Mouse (Mus musculus) brown adipose tissue, adult 24 weeks (tissue): ENCODE measurements around the gene Gzmb. TPM values are rescaled to one million over a fixed set of nuclear protein-coding genes. Genes with fewer than 3 reads are reported as not detected.
"Not testable (repeated sequence)": the region's sequence is repeated elsewhere in the genome, so short reads cannot be mapped to it uniquely, and the experiment has no call there.

Experiments
- H3K27ac ChIP-seq: fragments of 200-500 bp; replicated peaks from 2 replicates; pipeline ENCODE4 v1.5.1; 2012; ENCODE audit warnings: low read depth, mild to moderate bottlenecking, low read length
- H3K4me1 ChIP-seq: fragments of 200-500 bp; 2 replicates; pipeline ENCODE4 v1.6.1; 2012; ENCODE audit warnings: low read length, mixed read lengths; ENCODE audit not compliant: control insufficient read depth, insufficient read depth, insufficient read length
- H3K4me3 ChIP-seq: fragments of 200-500 bp; 2 replicates; pipeline ENCODE4 v1.5.1; 2012; ENCODE audit warnings: low read depth, mild to moderate bottlenecking, low read length, moderate library complexity; ENCODE audit not compliant: insufficient read depth
- polyA plus RNA-seq: library from polyadenylated mRNA; stranded (reverse); fragments of >200 nt; gene quantifications from 2 replicates; pipeline ENCODE4 v1.2.4, GENCODE M21; 2012; ENCODE audit not compliant: missing spikeins, insufficient read depth, insufficient read length

Gzmb gene
- not detected in 2 replicates for polyA plus RNA-seq

DNA sequence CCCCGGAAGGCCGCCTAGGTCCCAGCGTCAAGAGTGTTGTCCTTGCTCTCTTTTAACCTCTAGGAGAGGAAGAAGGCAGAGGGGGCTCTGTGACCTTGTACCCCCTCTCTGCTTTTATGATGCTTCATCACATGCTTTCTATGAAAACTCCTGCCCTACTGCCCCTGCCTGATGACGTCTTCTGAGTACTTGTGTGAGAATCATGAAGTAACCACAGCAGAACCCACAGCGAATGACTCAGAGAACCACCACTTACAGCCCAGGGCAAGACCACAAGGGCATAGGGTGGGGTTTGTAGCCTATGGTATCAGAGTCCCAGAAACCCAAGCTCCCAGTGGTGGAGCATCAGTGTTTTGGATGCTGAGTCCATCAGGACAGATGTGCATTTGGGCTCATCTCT, at the start of gene Gzmb:
Gzmb (minus strand) TSS at position 108 of the 400 bp plus-strand sequence.
- Histone ChIP-seq H3K4me1 (no peaks in the 10 kb centered on the region), H3K4me3 (no peak within 1 kb of the TSS), H3K27ac (no peak within 1 kb of the TSS)

DNA sequence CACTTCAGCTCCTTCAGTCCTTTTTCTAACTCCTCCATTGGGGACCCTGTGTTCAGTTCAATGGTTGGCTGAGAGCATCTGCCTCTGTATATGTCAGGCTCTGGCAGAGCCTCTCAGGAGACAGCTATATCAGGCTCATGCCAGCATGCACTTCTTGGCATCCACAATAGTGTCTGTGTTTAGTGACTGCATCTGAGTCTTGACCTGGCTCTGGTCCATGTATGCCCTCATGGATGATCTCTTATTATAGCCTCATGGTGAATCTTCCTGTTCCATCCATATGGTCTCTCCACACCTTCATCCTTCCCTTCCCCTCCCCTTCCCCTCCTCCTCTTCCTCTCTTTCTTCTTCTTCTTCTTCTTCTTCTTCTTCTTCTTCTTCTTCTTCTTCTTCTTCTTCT, 49.7 kb upstream of the Gzmb start:
- H3K27ac ChIP-seq, H3K4me1 ChIP-seq, H3K4me3 ChIP-seq: not testable (repeated sequence)

GRCm38 (mm10) chr14:56310238-56310637, 48.2 kb upstream of the Gzmb start:
- Histone ChIP-seq H3K4me3 (no peak overlapping the region), H3K27ac (no peak overlapping the region), H3K4me1 (peaks cover 2% of the 10 kb centered on the region)

DNA sequence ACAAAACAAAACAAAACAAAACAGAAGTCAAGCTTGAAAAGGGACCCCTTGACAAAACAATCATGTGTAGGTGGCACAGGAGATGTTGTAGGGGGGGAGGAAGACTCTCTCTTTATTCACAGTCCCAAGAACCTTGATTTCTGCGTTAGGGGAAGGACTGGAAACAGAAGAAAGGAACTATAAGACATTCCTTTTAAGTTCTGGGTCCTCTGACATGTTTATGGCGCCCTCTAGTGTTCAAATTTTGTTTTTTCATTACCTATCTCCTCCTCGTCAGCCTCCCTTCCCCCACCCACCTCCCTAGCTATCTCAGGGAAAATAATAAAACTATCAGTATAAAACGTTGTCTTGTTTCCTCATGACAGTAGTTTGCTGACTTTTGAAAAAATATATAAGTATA, 42.1 kb upstream of the Gzmb start:
- no peak overlapping the region for H3K27ac ChIP-seq
- H3K4me1 ChIP-seq, result no peaks in the 10 kb centered on the region

DNA sequence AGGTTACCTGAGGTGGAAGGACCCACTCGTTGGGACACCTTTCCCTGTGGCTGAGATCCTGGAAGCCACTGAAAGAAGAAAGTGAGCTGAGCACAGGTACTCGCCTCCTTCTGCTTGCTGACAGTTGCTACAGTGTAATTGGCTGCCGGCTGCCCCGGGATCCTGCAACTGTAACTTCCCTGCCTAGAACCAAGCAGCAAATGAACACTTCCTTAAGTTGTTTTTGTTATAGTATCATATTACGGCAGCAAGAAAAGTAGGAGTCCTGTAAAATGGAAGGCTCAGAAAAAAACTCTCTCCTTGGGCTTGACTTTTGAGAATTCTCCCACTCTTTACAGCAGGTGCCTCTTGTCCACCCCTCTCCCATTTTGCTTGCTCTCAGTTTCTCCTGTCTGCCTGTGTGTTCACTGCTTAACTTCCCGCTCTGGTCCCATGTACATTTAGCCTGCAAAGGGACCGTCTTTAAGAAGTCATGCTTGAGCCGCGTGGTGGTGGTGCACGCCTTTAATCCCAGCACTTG, 41.5 kb upstream of the Gzmb start:
- Histone ChIP-seq H3K4me3 (no peak overlapping the region), H3K27ac (no peak overlapping the region), H3K4me1 (no peaks in the 10 kb centered on the region)

More for the DNA sequence above, 42.1 kb upstream of the Gzmb start:
- no peak overlapping the region for H3K4me3 ChIP-seq

DNA sequence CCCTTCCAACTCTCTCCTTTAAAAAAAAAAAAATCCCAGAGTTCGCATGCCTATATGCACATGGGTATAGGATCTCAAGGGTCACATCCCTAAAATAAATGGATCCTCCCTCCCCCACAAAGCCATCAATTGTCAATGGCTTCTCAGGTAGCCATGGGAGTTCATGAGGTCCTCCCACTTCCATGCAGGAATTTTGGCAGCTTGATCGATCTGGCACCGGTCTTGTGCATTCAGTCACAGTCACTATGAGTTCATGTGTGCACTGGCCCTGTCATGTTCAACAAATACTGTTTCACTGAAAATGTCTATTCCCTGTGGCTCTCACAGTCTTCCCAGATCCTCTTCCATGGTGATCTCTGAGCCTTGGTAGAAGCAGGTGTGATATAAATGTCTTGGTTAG, 40.0 kb upstream of the Gzmb start:
- H3K4me3 ChIP-seq, result no peak overlapping the region
- no peaks in the 10 kb centered on the region for H3K4me1 ChIP-seq
- H3K27ac ChIP-seq, result no peak overlapping the region

- Histone ChIP-seq H3K4me3 (no peak overlapping the region), H3K4me1 (no peaks in the 10 kb centered on the region), H3K27ac (no peak overlapping the region)
Measured at GRCm38 (mm10) chr14:56296786-56297185, 34.7 kb upstream of the Gzmb start.

- Histone ChIP-seq H3K4me3 (no peak overlapping the region), H3K4me1 (no peaks in the 10 kb centered on the region)
Measured at GRCm38 (mm10) chr14:56296106-56296505, 34.0 kb upstream of the Gzmb start.

DNA sequence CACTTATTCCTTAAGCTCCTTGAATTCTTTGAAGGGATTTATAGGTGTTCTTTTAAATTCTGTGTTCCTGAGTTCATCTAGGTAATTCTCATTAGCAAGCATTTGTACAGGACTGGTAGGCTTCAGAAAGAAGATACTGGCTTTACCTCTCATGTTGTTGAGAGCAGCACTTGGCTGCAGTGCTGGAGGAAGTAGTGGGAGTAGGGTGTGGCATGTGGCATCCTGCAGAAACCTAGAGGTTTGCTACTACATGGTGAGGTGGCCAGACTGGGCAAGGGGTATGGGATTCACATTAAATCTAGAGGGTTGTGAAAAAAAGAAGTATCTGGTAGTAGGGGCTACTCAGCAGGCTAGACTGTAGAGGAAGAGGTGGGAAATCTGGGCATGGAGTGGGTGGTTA, 31.1 kb upstream of the Gzmb start:
- H3K27ac ChIP-seq, result no peak overlapping the region
- H3K4me3 ChIP-seq, result no peak overlapping the region
- no peaks in the 10 kb centered on the region for H3K4me1 ChIP-seq

More at GRCm38 (mm10) chr14:56296106-56296505, 34.0 kb upstream of the Gzmb start:
- H3K27ac ChIP-seq, result no peak overlapping the region

DNA sequence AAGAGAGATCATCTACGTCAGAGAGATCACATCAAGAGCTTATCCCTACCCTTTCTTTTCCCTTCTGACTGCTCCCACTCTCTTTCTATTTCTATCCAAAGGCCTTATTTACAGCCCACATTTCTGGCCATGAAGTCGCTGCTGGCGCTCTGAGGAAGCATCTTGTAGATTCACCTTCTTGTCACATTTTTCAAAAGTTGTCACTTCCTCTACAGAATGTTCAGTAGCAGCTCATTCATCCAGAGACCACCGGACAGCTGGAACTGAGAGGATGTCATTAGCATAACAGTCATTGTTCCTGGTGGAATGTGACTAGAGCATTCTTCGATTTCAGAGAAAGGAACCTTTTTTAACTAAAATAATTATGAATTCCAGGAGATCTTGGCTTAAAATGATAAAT, 26.6 kb upstream of the Gzmb start:
- Histone ChIP-seq H3K4me1 (no peaks in the 10 kb centered on the region), H3K4me3 (no peak overlapping the region), H3K27ac (no peak overlapping the region)

DNA sequence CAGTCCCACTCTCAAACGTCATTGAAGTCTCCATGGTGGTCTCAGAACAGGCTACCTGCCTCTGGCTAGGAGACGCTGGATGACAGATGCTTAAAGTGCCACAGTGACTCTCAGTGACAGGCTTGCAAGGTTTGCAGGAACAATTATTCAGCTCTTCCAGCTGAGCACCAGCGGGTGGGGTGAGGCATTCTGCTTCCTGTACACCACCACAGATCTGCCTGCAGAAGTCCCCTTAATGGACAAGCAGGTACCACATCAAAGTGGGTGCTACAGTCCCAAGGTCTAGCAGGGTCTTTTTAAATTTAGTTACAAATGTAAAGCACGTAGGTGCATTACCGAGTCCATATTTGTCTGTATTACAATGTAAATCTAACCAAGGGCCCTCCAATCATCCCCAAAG, 25.7 kb upstream of the Gzmb start:
- Histone ChIP-seq H3K4me1 (no peaks in the 10 kb centered on the region), H3K27ac (no peak overlapping the region), H3K4me3 (no peak overlapping the region)

DNA sequence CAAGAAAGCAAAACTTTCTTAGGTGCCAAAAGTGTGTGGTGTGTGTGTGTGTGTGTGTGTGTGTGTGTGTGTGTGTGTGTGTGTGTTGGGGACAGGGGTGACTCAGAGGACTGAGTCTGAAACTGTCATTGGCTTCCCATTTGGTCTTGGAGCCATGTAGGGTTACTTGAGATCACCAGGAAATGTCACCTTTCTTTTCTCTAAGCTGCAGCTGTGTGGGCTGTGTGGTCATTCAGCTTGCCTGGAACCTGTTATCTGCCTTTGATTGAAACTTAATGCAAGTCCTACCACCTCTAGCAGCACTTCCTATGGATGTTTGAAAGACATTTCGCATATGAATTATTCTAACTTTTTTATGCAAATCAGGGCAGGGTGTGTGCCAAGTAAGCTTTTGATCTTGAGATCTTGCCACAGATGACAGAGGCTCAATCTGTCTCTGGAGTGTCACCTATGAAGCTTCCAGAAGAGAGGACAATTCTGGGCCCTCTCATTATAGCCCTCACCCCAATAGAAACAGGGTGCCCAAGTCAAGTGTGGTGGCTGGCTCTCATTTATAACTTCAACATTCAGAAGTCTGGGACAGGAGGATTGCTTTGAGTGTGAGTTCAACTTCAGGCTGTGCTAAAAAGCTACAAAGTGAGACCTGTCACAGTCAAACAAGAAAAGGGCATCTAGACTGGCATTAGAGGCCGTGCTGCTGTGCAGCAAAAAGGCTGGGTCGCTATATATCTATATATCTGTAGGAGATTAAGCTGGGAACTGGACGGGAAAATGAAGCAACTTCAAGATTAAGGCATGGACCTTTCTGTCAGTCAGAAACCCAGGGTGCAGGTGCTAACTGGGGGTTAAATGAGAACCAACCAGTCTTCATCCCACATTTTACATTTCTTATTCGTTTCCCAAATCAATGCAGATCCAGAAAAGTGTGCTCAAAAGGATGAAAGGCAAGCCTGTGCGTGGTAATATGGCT, 22.6 kb upstream of the Gzmb start:
- Histone ChIP-seq H3K4me3 (no peak overlapping the region), H3K4me1 (no peaks in the 10 kb centered on the region), H3K27ac (no peak overlapping the region)

DNA sequence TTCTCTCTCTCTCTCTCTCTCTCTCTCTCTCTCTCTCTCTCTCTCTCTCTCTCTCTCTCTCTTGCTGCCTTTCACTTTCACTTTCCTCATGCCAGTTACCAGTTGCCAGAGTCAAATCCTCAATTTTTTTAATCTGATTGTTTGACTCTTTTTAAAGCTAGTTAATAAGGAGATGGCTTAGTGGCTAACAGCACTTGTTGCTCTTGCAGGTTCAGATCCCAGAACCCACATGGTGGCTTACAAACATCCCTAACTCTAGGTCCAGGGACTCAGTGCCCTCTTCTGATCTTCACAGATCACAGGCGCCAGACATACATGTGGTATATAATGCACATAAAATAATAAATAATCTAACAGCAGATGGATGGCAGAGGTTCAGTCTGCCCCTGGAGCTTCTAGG, 21.8 kb upstream of the Gzmb start:
- H3K4me3 ChIP-seq, result no peak overlapping the region
- H3K27ac ChIP-seq, result no peak overlapping the region
- H3K4me1 ChIP-seq, result no peaks in the 10 kb centered on the region

GRCm38 (mm10) chr14:56281090-56281489, 19.0 kb upstream of the Gzmb start:
- no peaks in the 10 kb centered on the region for H3K4me1 ChIP-seq
- H3K27ac ChIP-seq, result no peak overlapping the region
- no peak overlapping the region for H3K4me3 ChIP-seq

DNA sequence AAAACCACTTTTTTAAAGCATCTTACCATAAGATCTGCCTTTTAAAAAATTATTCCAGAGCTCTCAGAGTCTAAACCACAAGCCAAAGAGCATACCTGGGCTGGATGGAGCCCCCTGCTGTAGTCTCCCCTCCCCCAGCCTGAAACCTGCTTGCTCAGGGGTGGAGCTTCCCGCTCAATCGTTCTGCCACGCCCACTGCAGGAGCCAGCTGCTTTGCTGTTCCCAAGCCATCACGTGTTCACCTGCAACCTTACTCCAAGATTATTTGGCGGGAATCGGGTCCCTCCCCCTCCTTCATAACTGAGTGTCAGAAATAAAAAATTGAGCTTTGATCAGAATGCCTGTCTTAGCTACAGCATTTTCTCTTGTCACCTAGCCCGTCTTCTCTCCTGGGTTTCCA, 16.6 kb upstream of the Gzmb start:
- H3K27ac ChIP-seq, H3K4me1 ChIP-seq, H3K4me3 ChIP-seq: not testable (repeated sequence)

DNA sequence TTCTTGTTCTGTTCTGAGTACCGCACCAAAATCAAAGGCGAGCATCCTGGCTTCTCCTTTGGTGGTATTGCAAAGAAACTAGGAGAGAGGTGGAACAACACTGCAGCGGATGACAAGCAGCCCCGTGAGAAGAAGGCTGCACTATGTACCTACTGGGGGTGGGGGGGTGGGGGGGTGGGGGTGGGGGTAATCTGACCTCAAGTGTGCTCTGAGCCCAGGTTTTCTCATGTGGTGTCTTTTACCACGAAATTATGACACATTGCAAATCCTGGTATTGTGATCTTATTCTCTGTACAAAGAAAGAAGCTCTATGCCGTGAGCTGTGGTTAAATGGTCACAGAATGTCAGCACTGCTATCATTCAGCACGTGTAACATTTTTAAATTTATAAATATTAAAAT, 14.0 kb upstream of the Gzmb start:
- H3K27ac ChIP-seq, H3K4me3 ChIP-seq, H3K4me1 ChIP-seq: not testable (repeated sequence)
